ENCODE assay signal across 15 mouse cellular contexts in genomic region chr15:10738354-10739142, GRCm38 (mm10). TPM values are rescaled to one million over a fixed set of nuclear protein-coding genes. Genes with fewer than 3 reads are reported as not detected.
A peak's percentile ranks its signal among the peaks of the same experiment; 100 is the strongest.
DNase-seq lines count a peak whose midpoint lies in the region; TF ChIP-seq lines count a peak whose summit lies in the region.
"Had no signal": no experiment of that assay in that cellular context is flagged by ENCODE, and none has a peak within 500 bp of the region (broad histone marks: within the 10 kb centered on the region; RNA-seq: fewer than 3 reads in every experiment).

No protein-coding gene starts in this region.

- no peak overlapping the region for H3K4me3 ChIP-seq in layer of hippocampus, adult 2 months
- H3K4me3 ChIP-seq: forebrain, embryonic 13.5 days; hindbrain, embryonic 15.5 days; liver, embryonic 12.5 days; neural tube, embryonic 13.5 days had no signal

- H3K27ac ChIP-seq in layer of hippocampus, adult 2 months, result peak overlapping the region; percentile 46; the same call in 1 of the 2 replicates
- H3K27ac ChIP-seq: forebrain, embryonic 13.5 days; hindbrain, embryonic 15.5 days; liver, embryonic 12.5 days; neural tube, embryonic 13.5 days had no signal

- intact Hi-C loops in heart, postnatal 36 days (cut with DNase I), result no loop called here

- TF ChIP-seq CTCF in layer of hippocampus, adult 2 months (conservative IDR thresholded peaks at IDR 0.05), result no peak

- DNase-seq in heart, adult 11 months, result peak; percentile 82
- DNase-seq in heart, postnatal 36 days, result no peak
- no peak for DNase-seq in layer of hippocampus, adult 2 months (ENCODE audit: low spot score in 2 of 2)
- no peak for DNase-seq in layer of hippocampus, adult 9-11 months
- DNase-seq in kidney, postnatal 14 days, result peak; percentile 31
- DNase-seq in lung, postnatal 4 days, result peak; percentile 46 to 53
- DNase-seq in spleen, adult 12 weeks (ENCODE audit: low spot score), result no peak
- no peak for DNase-seq in cerebellum, adult 8-10 months
- DNase-seq: cerebellum, adult 9-10 months; gastrocnemius, postnatal 14 days; spleen, adult 18-20 months had no signal

RNA-seq across cellular contexts. Expression of gene Rai14, which starts 24.1 kb away (rescaled TPM):
- 1 to 10 TPM; 3.0 to 4.6 TPM for total RNA-seq in heart, postnatal 36 days (2021)
- 1 to 10 TPM; 4.1 to 4.4 TPM for total RNA-seq in layer of hippocampus, adult 2 months (2021)

Comparison
In these comparisons a context has a peak if more than half of its experiments do, and no peak if none do; other contexts are left out.
1. DNase-seq: peak in heart, adult 11 months (single experiment), kidney, postnatal 14 days (single experiment) and lung, postnatal 4 days (2 of 2); none in heart, postnatal 36 days (0 of 2), layer of hippocampus, adult 2 months (0 of 2), layer of hippocampus, adult 9-11 months (single experiment), spleen, adult 12 weeks (single experiment) and cerebellum, adult 8-10 months (single experiment).